Mouse (Mus musculus) intestine, embryonic 14.5 days (tissue): ENCODE data around the gene Mslnl. TPM values are rescaled to one million over a fixed set of nuclear protein-coding genes. Genes with fewer than 3 reads are reported as not detected.
"Not testable (repeated sequence)": the region's sequence is repeated elsewhere in the genome, so short reads cannot be mapped to it uniquely, and the experiment has no call there.

Experiments
- ATAC-seq: fragments of 200-750 bp; cut with Nextera tagmentation; replicated peaks from 2 replicates; pipeline ENCODE4 v1.8.0; 2017; ENCODE audit warnings: low read depth, moderate number of reproducible peaks, moderate TSS enrichment, moderate library complexity; ENCODE audit not compliant: low FRiP score, low TSS enrichment
- DNase-seq: peaks from one replicate; pipeline ENCODE4 v3.0.0-alpha.2; 2018; ENCODE audit warnings: low spot score
- H3K27ac ChIP-seq: fragments of 300-500 bp; sonication (generic); 2 replicates; pipeline ENCODE4 v1.5.1; 2014; ENCODE audit warnings: low read depth, mild to moderate bottlenecking, control low read depth
- H3K27me3 ChIP-seq: fragments of 300-500 bp; sonication (generic); replicated peaks from 2 replicates; pipeline ENCODE4 v1.6.1; 2014; ENCODE audit warnings: low read length, control low read depth; ENCODE audit not compliant: control insufficient read depth, insufficient read depth
- H3K36me3 ChIP-seq: fragments of 300-500 bp; sonication (generic); 2 replicates; pipeline ENCODE4 v1.6.1; 2014; ENCODE audit warnings: low read length, control low read depth; ENCODE audit not compliant: control insufficient read depth, insufficient read depth
- H3K4me1 ChIP-seq: fragments of 300-500 bp; sonication (generic); replicated peaks from 2 replicates; pipeline ENCODE4 v1.6.1; 2014; ENCODE audit warnings: low read length, control low read depth, mixed read lengths; ENCODE audit not compliant: control insufficient read depth, insufficient read depth
- H3K4me2 ChIP-seq: fragments of 300-500 bp; sonication (generic); 2 replicates; pipeline ENCODE4 v1.6.1; 2014; ENCODE audit warnings: low read length
- H3K4me3 ChIP-seq: fragments of 300-500 bp; sonication (generic); 2 replicates; pipeline ENCODE4 v1.5.1; 2014; ENCODE audit warnings: low read depth, low read length, control low read depth, mixed read lengths
- H3K9ac ChIP-seq: fragments of 300-500 bp; sonication (generic); 2 replicates; pipeline ENCODE4 v1.6.1; 2014; ENCODE audit warnings: mild to moderate bottlenecking, low read length
- H3K9me3 ChIP-seq: fragments of 300-500 bp; sonication (generic); 2 replicates; pipeline ENCODE4 v1.6.1; 2016; ENCODE audit warnings: low read length, control low read depth; ENCODE audit not compliant: control insufficient read depth
- WGBS: fragments of 180-500 bp; shearing (Covaris S2); extraction: QIAGEN DNeasy Blood & Tissue Kit; methylation state at CpG from one replicate; pipeline ENCODE4 v1.1.7; 2014; 5-methylcytosine and 5-hydroxymethylcytosine counted together
- polyA plus RNA-seq: library from polyadenylated mRNA; unstranded; fragments of >200 nt; fragmentation: Nextera tagmentation; extraction: Ambion mirVana; gene quantifications from 2 replicates; pipeline ENCODE4 v1.2.1, GENCODE M21; 2014

Mslnl gene
- polyA plus RNA-seq, 1 experiment from 2014 or later, result not detected

DNA sequence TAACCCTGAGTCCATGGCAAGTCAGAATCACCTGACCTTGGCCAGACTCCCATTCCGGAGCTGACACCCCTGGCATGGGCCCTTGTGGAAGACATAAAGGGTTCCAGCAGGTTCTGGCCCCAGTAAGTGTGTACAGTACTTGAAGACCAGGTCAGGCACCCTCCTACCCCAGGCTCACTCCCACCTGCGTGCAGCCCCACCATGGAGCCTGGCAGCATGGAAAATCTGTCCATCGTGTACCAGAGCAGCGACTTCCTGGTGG is 7.9 kb upstream of the Mslnl start:
- peak overlapping the region; percentile 68 for H3K4me3 ChIP-seq
- no peaks in the 10 kb centered on the region for H3K27me3 ChIP-seq
- DNase-seq (no peak), ATAC-seq (peak; percentile 6; the same call in 1 of the 2 replicates)
- no peaks in the 10 kb centered on the region for H3K9me3 ChIP-seq
- H3K9ac ChIP-seq, result peak overlapping the region; percentile 84
- 15% methylated on average over 4 of the region's 4 CpGs for WGBS
- H3K27ac ChIP-seq, result no peak overlapping the region
- peak overlapping the region; percentile 97 for H3K4me2 ChIP-seq
- peaks cover 14% of the 10 kb centered on the region for H3K4me1 ChIP-seq
- peaks cover 31% of the 10 kb centered on the region for H3K36me3 ChIP-seq

DNA sequence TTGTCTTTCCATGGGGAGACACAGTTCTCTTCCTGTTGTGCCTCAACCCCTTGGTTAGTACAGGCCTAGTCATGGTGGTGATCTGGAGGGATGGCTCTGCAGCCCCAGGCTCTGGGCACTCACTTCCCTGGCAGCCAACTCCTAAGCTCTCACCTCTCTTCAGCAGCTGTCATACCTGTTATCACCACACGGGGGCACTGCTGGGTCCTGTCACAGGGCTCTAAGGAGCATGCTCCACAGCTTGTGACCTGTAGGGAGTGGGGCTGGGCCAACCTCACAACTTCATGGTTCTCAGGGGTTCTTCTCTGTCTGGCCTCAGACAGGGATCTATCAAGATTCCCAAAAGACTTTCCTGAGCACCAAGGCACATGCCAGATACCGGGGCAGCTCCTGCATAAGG is 3.8 kb upstream of the Mslnl start:
- no peak overlapping the region for H3K4me2 ChIP-seq
- 16% methylated on average over 2 of the region's 2 CpGs for WGBS
- no peak for ATAC-seq

DNA sequence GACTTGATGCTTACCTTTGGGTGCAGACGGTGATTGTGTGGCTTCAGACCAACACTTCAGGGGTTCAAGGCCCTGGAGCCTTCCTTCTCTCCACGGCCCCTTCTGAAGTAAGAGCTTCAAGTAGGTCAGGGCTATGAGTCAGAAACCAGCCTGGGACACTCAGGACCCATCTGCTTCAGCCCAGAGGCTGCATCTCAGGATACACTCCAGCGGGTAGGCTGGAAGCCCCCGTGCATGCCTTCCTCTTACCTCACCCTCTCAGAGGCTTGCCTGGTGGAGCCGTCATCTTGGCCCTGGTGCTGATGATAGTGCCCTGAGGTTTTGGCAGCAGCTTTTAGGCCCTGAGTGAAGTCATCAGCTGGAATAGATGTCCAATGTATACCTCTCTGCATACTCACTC is 596 bp upstream of the Mslnl start:
- Histone ChIP-seq H3K4me1 (no peaks in the 10 kb centered on the region), H3K9me3 (no peaks in the 10 kb centered on the region), H3K36me3 (peaks cover 8% of the 10 kb centered on the region; the same call in 1 of the 2 replicates), H3K27ac (no peak overlapping the region), H3K27me3 (no peaks in the 10 kb centered on the region), H3K9ac (no peak overlapping the region), H3K4me3 (no peak overlapping the region), H3K4me2 (no peak overlapping the region)
- WGBS, result 82% methylated on average over 5 of the region's 5 CpGs
- no peak for ATAC-seq
- DNase-seq, result no peak

More for the DNA sequence above, 3.8 kb upstream of the Mslnl start:
- Histone ChIP-seq H3K4me3 (no peak overlapping the region), H3K27me3 (no peaks in the 10 kb centered on the region), H3K4me1 (peaks cover 8% of the 10 kb centered on the region), H3K36me3 (peaks cover 11% of the 10 kb centered on the region; the same call in 1 of the 2 replicates), H3K9me3 (no peaks in the 10 kb centered on the region), H3K27ac (no peak overlapping the region), H3K9ac (no peak overlapping the region)
- peak; percentile 95 for DNase-seq

DNA sequence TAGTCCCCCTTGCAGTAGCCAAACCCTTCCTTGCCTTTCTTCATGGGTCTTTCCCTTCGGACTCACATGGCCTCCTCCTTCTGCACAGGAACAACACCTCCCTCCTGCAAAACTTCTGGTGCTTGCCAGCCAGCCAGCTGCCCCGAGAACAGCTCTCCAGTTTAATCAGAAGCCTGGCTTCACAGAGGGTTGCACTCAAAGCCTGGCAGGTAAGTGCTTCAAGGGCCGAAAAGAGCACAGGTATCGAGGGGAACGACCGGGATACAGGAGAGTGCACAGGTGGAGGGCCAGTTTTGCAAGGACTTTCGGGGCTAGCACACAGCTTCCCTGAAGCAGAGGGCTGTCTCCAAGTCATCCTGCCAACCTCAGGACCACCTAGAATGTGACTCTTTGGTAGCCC is 3.0 kb downstream of the Mslnl start:
- Histone ChIP-seq H3K4me1 (no peaks in the 10 kb centered on the region), H3K27me3 (no peaks in the 10 kb centered on the region), H3K27ac (no peak overlapping the region), H3K4me2 (no peak overlapping the region), H3K9me3 (no peaks in the 10 kb centered on the region), H3K36me3 (no peaks in the 10 kb centered on the region), H3K4me3 (no peak overlapping the region), H3K9ac (no peak overlapping the region)
- 82% methylated on average over 7 of the region's 7 CpGs for WGBS
- DNase-seq (no peak), ATAC-seq (no peak)

DNA sequence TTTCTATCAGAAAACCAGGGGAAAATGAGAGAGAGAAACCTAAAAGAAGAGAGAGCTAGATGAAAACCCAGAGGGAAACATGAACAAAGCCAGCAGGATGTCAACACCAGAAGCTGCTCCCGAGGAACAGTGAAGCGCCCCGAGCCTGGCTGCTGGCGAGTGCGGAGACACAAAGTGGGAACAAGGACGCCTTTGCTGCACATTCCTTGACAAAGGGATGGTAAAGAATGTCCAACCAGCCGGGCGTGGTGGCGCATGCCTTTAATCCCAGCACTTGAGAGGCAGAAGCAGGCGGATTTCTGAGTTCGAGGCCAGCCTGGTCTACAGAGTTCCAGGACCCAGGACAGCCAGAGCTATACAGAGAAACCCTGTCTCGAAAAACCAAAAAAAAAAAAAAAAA is 5.6 kb downstream of the Mslnl start:
- H3K4me3 ChIP-seq, H3K27ac ChIP-seq, H3K36me3 ChIP-seq, H3K4me1 ChIP-seq, ATAC-seq, H3K9ac ChIP-seq, H3K9me3 ChIP-seq, H3K27me3 ChIP-seq, DNase-seq, H3K4me2 ChIP-seq: not testable (repeated sequence)
- 78% methylated on average over 12 of the region's 12 CpGs for WGBS

DNA sequence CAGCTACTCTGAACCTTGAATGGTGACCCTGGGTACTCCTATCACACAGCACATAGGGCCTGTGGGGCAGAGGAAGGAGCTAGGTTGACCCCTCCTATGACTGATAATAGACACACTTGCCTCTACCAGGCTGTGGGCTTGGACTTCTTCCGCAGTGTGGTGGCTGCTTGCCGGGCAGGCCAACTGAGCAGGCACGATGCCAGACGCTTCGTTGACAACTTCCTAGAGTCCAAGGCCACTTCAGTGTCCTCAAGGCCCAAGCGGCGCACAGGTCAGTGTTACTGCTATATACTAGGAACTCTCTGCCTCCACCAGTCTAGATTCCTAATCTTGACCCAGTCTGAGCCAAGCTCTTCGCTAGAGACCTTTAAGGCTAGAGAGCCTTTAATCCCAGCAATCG is 8.0 kb downstream of the Mslnl start:
- no peak for DNase-seq

DNA sequence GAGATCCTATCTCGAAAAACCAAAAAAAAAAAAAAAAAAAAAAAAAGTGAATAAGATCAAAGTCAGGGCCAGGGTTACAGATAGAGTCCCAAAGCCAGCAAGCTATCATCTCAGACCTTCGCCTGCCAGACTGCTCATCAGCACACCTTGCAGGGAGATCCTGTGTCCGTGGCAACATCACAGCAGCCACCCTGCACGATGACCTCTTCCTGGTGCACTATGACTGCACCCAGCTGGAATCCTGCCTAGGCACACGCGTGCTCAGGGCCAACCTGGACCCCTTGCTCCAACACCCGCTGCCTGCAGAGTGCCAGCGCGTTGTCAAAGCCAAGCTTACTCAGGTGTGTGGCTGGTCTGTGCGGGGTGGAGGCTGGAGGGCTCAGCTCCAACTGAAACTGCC is 8.5 kb downstream of the Mslnl start:
- H3K9ac ChIP-seq, result no peak overlapping the region
- no peaks in the 10 kb centered on the region for H3K36me3 ChIP-seq
- H3K9me3 ChIP-seq, result no peaks in the 10 kb centered on the region
- no peak overlapping the region for H3K4me3 ChIP-seq
- H3K4me1 ChIP-seq, result no peaks in the 10 kb centered on the region
- H3K27ac ChIP-seq, result no peak overlapping the region
- 74% methylated on average over 10 of the region's 10 CpGs for WGBS
- H3K4me2 ChIP-seq, result no peak overlapping the region
- DNase-seq (no peak), ATAC-seq (no peak)
- no peaks in the 10 kb centered on the region for H3K27me3 ChIP-seq

More for the DNA sequence above, 8.0 kb downstream of the Mslnl start:
- ATAC-seq, result no peak
- Histone ChIP-seq H3K4me3 (no peak overlapping the region), H3K36me3 (no peaks in the 10 kb centered on the region), H3K27ac (no peak overlapping the region), H3K9me3 (no peaks in the 10 kb centered on the region), H3K4me1 (no peaks in the 10 kb centered on the region), H3K4me2 (no peak overlapping the region), H3K9ac (no peak overlapping the region), H3K27me3 (no peaks in the 10 kb centered on the region)
- WGBS, result 88% methylated on average over 9 of the region's 9 CpGs

DNA sequence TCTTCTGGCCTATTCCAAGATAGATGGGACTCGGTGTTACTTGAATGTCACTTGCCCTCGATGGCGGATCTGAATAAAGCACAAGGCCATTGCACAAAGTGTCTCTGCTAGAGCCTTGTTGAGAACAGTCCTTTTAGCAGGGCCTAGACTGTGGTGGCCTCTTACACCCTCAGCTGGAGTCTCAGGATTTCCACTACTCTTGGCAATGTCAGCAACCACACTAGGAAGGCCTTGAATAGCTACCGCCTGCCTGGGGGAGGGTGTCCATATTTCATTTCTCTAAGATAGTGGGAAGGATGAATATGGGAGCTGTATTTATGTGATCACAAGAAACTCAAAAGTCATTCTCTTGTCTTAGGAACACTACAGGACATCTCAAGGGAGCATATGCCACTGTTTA is 12.4 kb downstream of the Mslnl start:
- WGBS, result 95% methylated on average over 4 of the region's 4 CpGs
- Histone ChIP-seq H3K9ac (no peak overlapping the region), H3K4me2 (no peak overlapping the region), H3K9me3 (no peaks in the 10 kb centered on the region), H3K4me3 (no peak overlapping the region), H3K4me1 (peaks cover 6% of the 10 kb centered on the region; the same call in 1 of the 2 replicates), H3K36me3 (no peaks in the 10 kb centered on the region), H3K27ac (no peak overlapping the region), H3K27me3 (no peaks in the 10 kb centered on the region)
- no peak for DNase-seq
- ATAC-seq, result no peak

DNA sequence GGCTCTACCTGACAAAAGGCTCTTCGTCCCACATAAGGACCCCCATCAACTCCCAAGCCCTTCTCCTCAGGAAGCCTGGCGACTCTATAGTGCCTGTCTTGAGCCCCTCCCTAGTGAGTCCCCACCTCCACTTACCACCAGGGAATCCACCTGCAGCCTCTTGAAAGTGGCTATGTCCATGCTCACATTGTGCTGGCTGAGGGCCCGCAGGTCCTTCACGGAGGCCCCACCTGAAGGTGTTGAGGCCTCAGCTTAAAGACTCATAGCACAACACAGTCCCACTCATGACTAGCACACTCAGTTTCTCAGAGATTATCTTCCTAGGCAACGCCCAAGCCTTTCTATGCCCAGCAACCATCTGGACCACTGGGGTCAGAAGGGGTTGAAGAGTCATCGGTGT is 13.5 kb downstream of the Mslnl start:
- Histone ChIP-seq H3K9me3 (no peaks in the 10 kb centered on the region), H3K36me3 (no peaks in the 10 kb centered on the region), H3K4me2 (no peak overlapping the region), H3K27ac (no peak overlapping the region), H3K27me3 (no peaks in the 10 kb centered on the region), H3K9ac (no peak overlapping the region), H3K4me3 (no peak overlapping the region), H3K4me1 (peaks cover 6% of the 10 kb centered on the region; the same call in 1 of the 2 replicates)
- 89% methylated on average over 6 of the region's 6 CpGs for WGBS
- DNase-seq, result no peak
- no peak for ATAC-seq
